Mouse (Mus musculus) kidney, postnatal 10 days (tissue): ENCODE results near the gene Mtmr3.
"Not testable (repeated sequence)": the region's sequence is repeated elsewhere in the genome, so short reads cannot be mapped to it uniquely, and the experiment has no call there.

Source experiments
- DNase-seq: peaks from one replicate; pipeline ENCODE4 v3.0.0; 2021; ENCODE audit warnings: mixed read lengths

The Mtmr3 gene

DNA sequence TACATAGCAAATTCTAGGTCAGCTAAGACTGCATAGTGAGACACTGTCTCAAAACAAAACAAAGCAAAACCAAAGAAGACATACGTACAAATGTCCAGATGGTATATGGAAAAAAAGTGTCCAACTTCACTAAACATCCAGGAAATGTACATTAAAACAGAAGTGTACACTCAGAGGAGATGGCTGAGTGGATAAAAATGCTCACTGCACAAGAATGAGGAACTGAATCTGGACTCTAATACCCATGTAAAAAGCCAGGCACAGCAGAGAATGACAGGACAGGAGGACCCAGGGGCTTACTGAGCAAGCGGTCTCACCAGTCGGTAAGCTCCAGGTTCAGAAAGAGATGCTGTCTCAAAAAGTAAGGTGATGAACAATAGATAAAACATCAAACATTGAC lies 5.3 kb upstream of the Mtmr3 start:
- DNase-seq: no peak

DNA sequence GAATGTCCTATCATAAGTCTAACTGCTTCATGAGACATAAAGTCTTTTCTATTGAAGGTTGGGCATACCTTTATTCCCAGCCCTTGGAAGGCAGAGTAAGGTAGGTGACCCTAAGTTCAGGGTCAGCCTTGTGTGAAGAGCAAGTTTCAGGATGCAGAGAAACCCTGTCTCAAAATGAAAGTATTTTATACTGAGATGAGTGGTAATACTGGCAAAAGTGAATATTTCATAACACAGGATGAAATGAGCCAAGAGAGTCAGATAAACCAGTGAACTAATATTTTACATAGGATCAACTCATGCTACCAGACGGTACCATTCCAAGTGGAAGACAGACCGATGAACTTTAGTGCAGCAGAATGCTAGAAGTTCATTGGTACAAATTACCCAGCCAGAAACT lies 3.7 kb upstream of the Mtmr3 start:
- DNase-seq: no peak

DNA sequence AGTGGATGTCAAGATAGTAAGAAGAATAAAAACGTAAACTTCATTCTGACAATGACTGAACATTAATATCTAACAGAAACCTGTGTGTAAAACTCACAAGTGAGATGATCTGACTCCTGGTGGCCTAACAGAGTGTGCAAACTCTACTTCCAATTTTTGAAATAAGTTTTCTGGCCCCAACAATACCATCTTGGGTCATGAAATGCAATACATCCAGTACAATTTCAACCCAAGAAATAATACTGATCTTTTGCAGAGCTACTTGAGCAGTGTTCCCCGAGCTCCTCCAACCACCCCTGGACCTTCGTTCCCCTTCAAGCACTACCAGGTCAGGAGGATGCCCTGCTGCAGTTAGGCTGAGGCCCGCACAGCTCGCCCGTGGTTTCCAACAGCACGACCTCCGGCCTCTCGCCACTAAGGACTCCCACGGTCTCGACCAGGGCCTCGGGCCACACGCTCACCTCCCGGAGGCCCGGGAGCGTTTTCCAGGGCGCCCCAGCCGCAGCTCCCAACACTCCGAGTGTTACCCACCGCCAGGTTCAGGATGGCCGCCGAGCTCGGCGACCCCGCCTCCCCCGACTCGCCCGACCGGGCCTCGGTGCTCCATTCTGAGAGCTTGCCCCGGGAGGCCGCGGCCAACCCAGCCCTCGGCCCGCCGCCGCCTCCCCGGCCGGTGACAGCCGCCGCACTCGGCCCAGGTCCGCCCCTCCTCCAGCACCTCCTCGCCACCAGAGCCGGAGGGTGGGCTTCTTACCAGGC lies 635 bp downstream of the Mtmr3 start:
- peak; percentile 66 for DNase-seq

DNA sequence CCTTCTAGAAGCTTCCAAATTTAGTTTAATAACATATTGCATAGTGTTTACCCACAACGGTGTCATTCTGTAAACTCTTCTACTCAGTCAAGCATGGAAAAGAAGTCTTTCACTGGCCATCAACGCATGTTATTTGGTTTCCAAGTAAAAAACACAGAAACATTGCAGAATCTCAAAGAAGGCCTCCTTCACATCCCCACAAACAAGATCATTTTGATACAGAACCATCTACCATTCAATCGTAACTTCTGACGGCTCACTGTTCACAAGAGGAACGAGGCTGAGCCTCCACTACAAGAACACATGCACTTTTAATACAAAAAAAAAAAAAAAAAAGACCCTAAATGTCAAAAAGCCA lies 1.2 kb downstream of the Mtmr3 start:
- DNase-seq: no peak

DNA sequence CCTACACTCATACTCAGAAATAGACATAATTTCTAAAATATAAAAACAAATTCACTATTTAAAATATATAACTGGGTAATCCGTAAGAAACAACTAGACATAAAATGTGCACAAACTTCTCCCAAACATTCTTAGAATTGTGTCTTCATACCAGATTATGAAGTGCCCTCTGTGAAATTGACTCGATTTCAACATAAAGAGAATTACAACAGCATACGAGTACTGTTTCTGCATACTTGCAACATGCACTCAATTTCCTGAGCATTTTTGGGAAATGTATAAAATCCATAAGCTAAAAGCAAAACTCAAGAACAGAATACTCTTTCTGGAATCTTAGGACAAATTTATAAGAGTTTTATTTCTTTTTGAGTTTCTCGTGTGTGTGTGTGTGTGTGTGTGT lies 2.9 kb downstream of the Mtmr3 start:
- no peak for DNase-seq

DNA sequence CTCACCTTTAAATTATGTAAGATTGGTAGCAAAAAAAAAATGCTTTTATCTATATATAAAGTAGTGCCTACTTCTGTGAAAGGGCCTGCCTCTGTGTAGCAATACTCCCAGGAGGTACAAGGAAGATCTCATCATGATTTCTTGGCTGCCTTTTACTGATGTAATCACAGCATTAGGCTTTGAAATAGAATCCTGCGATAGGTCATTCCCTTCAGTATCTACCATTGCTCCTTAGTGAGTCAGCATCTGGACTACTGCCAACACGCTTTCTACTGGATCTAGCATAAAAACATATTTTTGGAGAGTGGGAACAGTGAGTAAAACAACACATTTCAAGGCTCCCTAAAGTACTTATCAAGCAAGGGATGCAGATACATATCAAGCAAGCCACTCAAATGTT lies 16.0 kb downstream of the Mtmr3 start:
- DNase-seq: peak; percentile 71

DNA sequence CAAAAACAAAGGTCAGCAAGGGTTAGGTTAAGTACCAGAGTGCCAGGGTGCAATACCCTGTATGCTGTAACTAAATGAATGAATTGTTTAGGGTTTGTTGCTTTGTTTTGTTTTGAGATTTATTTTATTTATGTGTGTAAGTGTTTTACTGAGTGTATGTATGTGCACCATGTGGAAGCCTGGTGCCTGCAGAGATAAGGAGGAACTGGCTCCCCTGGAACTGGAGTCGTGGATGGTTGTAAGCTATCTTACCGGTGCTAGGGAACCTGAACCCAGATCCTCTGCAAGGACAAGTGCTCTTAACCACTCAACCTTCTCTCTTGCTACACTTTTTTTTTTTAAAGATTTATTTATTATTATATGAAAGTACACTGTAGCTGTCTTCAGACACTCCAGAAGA lies 17.6 kb downstream of the Mtmr3 start:
- no peak for DNase-seq

DNA sequence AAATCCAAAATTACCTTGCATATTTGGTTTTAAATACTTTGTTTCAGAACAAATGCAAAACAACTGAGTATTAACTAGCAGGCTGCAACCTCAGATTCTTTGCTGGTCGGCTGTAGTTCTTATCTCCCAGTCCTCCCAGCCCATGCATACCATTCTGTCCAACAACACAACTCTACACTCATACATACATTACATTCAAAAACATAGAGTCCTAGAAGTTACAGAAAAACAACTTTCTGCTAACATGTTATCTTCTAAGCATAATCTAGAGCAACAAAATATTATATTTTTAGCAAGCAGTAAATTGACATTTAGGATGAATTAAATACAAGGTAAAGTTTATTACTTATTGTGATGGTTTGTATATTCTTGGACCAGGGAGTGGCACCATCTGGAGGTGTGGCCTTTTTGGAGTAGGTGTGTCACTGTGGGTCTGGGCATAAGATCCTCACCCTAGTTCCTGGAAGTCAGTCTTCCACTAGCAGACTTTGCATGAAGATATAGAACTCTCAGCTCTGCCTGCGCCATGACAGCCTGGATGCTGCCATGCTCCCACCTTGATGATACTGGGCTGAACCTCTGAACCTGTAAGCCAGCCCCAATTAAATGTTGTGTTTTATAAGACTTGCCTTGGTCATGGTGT lies 18.5 kb downstream of the Mtmr3 start:
- not testable (repeated sequence) for DNase-seq

DNA sequence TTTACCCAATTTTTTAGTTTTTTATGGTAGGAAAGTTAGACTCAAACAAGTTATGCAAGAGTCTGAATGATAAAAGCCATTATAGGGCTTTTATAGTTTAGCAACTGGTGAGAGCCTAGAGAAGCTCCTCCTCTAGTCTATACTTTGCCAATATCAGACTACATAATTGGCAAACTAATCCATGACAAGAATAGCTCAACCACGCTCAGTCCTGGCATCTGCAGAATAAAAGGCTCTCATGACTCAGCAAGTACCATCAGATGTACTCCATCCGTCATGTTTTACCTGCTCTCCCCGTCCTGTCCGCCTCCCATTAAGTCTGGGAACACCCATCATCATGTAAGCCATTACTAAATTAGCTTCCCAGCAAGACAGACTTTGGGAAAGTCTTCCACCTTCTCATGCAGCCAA lies 23.2 kb downstream of the Mtmr3 start:
- no peak for DNase-seq

DNA sequence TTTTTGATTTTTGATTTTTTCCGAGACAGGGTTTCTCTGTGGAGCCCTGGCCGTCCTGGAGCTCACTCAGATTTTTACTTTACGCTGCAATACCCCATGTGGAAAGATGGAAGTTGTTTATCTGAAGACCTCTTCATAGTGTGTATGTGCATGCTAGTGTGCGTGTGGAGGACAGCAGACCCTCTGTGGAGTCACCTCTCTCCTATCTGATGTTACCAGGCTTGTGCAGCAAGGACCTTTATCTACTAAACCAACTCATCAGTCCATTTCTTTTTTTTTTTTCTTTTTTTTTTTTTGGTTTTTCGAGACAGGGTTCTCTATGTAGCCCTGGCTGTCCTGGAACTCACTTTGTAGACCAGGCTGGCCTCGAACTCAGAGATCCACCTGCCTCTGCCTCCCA lies 28.3 kb downstream of the Mtmr3 start:
- DNase-seq: no peak

DNA sequence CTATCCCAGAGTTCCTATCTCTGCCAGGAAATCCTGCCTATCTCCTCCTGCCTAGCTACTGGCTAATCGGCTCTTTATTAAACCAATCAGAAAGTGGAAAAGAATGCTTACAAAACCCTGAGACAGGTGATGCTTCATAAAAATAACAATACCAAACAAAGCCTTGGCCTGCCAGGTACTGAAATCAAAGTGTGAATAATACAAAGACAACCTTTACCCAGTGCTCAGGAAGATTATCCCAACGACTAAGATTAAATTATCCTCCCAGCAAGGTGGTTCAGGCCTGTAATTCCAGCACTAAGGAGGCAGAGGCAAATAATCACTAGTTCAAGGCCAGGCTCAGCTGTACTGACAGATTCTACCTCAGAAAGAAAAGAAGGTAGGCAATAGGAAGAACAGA lies 29.1 kb downstream of the Mtmr3 start:
- no peak for DNase-seq

DNA sequence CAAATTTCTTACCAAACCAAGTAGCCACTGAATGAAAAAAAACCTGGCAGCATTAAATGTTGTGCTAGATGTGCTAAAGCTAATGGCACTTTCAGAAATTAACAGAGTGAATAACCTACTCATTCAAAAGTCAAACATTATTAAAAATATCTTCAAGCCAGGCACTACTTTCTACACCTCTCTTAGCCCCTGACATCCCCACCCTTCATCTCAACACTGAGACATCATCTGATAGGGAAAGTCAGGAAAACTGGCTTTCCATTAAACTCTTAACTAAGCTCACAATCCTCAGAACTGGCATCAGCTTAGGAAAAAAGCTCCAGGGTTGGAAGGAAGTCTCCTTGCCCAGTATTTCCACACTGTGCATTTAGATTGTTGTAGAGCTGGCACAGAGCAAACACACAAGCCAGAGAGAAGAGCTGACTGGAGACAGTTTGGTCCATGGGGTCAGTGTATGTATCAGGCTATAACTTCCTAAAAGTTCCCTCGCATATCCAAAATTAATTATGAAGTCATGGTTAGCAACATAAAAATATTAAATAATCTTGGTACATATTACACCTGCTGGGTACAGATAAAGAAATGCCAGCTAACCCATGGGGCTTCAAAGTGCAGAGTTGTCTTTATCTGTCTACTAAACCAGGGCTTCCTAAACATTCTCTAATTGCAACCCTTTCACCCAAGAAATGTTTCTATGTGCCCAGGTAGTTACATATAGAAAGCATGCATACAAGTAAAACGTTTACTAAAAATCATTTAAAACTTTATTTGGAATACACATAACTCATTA lies 41.2 kb downstream of the Mtmr3 start:
- DNase-seq: no peak

DNA sequence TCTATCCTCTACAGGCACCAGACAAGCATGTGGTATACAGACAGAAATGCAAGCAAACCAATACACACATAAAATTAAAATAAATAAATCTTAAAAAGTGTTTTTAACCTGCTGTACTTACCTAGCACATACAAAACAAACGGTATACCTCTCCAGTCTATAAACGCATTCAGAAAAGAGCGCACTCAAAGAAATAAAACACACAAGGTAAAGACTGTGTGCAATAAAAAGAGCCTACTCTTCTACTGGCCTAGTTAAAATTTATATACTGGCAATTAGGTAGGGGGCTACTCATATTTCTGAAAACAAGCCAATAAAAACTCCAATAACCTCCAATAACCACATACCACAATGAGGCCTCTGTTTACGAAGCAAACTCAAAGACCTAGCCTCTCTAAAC lies 47.1 kb downstream of the Mtmr3 start:
- no peak for DNase-seq

DNA sequence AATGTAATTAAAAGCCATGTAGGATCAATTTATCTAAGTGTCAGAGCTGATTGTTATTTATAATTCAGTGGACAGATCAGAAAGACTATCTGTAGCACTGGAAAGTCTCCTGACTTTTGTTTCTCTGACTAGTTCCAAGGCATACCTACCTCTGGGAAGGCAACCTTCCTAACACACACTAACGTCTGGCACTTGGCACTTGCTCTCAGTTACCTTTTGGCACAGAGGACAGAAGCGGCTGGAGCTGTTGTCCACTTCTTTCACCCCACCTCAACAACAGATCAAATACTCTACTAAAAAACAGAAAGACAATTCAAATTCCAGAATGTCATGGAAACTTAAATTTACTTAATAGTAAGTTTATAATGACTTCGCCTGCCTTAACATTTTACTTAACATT lies 48.7 kb downstream of the Mtmr3 start:
- no peak for DNase-seq

DNA sequence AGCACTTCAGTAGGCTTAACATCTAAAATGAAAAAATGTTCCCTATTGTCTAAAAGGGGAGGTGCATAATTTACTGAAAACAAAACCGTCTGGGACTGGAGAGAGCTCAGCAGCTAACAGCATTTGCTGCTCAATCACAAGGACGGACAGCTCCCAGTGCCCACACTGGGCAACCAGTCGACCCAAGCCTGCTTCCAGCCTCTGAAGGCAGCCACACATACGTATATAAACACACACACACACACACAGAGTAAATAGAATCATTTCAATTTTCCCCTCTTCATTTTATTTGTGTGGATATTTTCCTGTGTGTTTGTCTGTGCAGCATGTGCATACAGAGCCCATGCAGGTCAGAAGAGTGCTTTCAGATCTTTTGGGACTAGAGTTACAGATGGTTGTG lies 49.3 kb downstream of the Mtmr3 start:
- no peak for DNase-seq

DNA sequence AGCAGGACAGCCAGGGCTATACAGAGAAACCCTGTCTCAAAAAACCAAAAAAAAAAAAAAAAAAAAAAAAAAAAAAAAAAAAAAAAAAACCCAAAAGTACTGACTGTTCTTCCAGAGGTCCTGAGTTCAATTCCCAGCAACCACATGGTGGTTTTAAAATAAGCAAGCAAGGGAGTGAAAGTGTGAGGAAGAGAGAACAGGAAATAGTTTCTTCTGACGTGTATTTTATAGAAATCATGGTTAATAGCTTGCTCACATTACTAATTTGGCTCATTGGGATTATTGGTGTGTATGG lies 50.1 kb downstream of the Mtmr3 start:
- DNase-seq: not testable (repeated sequence)

DNA sequence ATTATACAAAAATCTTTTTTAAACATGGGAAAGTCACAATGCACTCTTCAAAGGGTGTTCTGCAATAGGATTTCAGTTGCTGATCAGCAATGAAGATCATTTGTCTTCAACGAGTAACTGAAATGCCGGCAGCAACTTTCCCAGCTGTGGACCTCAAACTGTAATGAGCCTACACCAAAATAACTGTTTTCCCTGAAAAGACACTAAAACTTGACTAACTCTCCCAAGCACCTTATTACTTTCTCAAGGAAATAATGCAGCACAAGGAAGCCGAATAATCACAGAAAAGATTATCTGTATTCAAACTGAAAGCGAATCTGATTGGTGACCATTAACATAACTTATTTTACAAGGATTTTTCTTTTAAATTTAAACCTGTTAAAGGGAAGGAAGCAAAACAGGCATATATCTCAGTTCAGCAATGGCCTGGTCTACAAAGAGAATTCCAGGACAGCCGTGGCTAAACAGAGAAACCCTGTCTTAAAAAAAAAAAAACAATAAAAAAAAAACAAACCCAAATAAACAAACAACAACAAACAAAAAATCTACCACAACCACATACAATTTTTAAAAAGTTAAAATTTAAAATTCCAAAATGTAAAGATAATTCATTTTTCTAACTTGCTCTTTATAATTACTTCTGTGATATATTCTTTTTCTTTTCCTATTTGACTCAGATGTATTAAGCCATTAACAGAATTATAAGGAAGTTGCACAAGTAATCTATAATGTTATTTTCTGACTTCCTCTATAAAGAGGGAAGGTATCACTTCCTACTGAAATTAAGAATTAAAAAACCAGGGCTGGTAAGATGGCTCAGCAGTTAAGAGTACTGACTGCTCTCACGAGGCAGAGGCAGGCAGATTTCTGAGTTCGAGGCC lies 50.7 kb downstream of the Mtmr3 start:
- DNase-seq: no peak

DNA sequence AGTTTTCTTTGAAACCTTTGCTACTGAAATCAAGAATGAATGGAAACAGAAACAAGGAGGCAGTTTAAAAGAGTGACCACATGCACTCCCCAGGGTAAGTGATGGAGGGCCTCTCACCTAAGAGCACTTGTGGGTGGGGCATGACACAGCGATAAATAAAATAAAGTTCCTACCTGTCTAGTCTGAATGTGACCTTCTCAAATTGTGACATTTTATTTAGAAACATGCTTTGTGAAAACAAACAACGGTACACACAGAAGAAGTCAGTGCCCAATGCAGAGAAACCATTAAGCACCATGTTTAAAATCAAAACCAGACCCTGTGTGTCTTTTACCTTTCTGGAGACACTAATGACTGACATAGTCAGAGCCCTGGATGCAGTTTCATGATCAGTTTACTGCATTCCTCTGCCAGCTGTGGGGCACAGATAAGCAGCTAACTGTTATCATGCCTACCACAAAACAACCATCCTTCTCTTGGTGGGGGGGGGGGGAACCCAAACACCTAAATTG lies 51.6 kb downstream of the Mtmr3 start:
- DNase-seq: no peak

DNA sequence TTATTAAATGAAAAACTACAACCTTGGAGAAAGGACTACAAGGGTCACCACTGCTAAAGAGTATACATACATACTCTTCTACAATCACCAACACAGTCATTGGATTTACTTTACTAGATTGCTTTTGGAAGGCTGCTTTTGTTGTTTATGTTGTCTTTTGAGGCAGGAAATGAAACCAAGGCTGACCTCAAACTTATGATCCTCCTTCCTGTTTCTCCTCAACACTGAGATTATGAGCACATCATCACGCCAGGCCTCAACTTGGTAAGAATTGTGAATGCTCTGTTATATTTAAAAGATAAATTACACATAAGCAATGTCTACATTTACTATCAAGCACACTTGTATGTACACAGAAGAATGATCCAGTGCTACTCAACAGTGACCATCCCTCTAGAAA lies 58.0 kb downstream of the Mtmr3 start:
- no peak for DNase-seq

DNA sequence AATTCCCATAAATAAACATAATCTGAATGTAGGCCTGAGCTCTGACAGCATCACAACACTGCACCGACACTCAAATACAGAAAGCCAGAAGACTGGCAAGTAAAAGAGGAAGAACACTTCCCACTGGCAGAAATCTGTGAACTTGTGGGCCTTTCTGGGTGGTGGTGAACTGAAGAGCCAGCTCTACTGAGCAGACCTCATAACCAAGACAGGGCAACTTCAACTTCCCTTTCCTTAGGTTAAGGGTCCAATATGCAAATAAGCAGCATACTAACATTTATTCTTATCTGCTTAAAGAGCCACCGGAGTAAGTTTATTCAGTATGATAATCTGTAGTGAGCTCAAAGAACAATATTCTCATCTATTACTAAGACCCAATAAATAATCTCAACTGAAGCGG lies 67.5 kb downstream of the Mtmr3 start:
- no peak for DNase-seq

DNA sequence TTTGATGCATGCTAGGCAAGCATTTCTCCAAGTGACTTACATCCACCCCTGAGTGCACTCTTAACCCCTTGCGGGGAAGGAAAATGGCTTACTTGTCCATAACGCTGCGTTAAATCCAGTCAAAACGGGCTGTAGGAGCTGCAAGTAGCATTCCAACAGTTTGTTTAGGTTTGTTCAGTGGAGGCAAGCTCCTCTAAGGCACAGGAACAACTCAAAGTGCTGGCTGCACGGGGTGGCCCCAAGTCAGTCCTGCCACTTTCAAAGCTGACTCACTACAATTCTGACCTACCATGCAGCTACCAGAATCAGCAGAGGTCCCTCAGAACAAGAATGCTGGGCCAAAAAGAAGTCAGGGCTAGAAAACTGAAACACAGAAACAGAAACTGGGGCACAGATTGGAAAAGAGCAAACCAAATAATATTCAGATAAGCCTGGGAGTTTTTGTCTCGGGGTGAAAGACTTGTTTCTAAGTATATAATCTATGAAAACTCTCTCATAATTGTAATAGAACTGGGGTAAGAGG lies 72.5 kb downstream of the Mtmr3 start:
- DNase-seq: no peak

DNA sequence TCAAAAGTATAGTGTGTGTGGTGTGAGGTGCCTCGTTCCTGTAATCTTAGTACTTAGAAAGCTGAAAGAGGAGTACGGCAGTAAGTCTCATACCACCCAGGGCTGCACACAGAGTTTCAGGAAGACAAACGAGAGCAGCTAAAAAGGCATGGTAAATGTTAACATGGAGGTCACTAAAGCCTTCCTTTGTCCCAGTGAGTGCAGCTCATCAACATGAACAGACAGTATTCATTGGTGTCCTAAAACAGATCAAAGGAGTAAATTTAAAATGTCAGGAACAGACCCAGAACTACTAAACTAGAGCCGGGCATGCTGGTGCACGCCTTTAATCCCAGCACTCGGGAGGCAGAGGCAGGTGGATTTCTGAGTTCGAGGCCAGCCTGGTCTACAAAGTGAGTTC lies 75.7 kb downstream of the Mtmr3 start:
- no peak for DNase-seq

DNA sequence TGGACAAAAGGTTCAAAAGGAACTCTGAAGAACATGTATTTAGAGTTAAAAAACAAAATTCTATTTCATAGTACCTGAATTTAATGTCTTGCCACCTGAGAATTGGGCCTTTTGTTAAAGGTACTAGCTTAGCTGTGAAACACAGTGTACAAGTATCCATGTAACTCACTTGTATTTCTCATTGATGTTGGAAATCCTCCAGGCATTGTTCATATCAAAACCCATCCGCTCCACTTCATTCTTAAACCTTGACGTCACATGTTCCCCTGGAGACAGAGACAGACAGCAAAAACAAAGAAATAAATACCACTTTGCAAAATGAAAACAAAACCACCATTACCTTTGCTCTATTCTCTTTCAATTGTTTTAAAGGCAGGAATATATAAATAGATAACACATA lies 87.2 kb downstream of the Mtmr3 start:
- DNase-seq: no peak
